Mouse (Mus musculus): Measurements from ENCODE around the gene Epo.

The Epo gene

DNA sequence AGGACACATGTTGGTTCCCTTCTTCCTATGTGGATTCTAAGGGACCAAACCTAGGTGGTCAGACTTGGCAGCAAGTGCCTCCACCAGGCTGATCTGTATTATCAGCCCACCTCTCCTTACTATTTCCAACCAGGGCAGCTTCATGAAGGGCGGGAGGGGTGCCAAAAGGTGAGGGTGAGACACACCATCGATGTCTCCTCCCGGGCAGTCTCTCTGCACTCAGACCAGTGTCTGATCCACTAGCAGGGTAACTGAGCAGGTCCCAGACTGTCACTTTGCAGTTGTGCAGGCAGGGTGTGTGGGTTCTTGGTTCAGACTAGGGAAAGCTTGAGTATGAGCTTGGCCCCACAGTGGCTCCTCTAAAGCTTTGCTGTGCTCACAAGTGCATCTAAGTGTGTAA, 18.2 kb downstream of the Epo start:
- no peak for DNase-seq

GRCm38 (mm10) chr5:137513951-137514721, 18.9 kb downstream of the Epo start:
- DNase-seq: no peak

DNA sequence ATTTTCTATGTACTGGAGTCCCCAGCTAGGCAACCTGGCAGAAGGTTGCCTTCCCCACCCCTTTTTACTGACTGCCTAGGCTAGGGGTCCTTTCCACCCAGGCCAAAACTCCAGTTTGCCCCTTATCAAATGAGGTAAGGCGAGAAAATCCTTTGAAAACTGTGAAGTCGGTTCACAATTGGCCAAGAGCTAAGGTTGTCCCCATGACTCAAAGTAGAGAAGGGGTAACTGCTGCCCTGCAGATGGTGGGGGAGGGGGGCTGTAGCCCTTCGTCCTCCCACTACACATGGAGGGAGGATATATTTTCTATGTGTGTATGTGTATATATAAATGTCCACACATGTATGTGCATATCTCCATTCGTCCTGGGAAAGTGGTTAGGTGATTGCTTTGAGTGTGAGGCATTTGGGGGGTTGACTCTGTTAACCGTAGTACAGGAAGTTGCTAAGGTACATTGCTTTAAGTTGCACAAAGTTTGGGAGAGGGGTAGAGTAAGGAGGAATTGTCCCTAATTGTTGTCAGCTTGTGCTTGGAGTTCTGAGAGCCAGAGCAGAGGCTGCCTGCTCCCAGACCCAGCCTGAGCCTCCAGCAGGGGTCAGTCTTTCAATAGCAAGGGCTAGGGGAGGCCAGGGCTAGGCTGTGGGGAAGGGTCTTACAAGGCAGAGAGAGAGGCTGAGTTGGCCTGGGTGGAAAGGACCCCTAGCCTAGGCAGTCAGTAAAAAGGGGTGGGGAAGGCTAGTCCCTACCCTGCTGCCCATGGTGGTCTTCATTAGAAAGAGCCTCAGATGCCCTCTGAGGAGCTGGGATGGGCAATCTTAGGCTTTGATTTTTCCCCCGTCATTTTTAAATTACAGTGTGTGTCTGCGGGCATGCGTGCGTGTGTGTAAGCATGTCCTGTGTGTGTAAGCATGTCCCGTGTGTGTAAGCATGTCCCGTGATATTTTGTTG, 19.9 kb downstream of the Epo start:
- peak; percentile 37 for DNase-seq

- no peak for DNase-seq
These were observed 21.3 kb downstream of the Epo start for GRCm38 (mm10) chr5:137511706-137512105.

DNA sequence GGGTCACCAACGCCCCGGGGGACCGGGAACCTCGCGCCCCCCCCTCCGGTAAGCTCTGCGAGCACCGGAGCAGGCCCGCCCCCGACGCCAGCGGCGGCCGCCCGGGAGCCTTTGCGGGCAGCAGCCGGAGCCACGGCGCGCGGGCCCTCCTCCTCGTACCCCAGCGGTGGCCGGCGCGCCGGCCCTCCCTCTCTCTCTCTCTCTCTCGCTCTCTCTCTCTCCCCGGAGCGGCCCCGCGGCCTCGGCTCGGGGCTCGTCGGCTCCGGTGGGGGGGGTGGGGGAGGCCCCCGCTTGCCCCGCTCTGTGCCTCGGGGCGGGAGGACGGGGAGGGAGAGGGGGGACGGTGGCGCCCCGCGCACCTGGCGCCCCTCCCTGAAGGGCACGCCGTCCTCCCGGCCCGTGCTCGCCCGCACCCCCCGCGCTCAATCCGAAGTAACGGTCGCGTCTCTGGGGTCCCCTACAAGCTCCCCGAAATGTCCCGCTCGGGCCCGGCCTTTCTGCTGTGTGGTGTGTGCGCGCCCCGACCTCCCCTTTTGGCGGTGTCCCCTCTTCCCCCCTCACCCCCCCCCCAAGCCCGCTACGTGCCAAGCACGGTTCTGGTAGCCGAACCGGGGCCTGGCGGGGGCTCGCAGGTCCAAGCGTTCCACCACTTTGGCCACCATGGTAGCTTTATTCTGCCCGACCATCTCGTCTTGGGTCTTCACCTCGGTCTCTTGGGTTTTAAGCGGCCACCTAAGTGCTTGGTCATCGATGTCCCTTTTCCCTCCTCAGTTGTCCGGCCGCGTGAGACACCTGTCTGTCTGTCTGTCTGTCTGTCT, 22.3 kb downstream of the Epo start:
- peak; percentile 46 for DNase-seq

DNA sequence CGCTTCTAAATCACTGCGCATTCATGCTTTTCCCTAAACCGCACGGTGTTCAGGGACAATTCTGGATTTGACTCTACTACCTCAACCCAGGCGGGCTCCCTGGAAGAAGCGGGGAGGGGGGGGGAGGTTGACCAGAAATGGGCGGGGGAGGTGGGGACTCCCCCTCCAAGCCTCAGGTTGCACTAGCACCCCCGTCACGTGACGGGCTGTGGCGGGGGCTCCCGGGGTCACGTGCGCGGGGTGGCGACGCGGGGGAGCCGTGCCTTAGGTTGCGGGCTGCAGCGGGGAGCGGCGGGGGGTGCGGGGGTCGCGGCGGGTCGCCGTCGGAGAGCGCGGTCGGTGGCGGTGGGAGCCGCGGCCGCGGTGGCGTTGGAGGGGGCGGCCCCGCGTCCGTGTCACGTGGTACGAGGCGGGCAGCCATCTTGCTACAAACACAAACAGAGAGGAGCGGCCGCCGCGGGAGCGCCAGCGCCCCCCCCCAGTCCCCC, 23.0 kb downstream of the Epo start:
- DNase-seq: peak; percentile 79

DNA sequence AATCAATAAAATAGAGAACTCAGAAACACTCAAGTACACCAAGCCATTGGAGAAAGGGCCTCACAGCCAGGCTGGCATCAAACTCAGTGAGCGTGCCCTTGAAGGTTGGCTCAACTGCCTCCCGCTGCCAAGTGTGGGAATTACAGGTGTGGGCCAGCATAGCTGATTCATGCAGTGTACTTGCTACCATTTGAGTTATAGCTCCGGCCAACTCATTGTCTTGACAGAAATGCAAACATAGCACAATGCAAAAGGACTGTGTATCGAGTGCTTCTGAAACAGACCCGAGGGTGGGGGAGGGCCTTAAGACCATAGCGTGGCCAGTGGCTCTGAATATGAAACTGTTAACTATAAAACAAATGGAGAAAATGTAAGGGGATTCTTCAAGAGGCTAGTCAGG, 29.0 kb downstream of the Epo start:
- no peak for DNase-seq

GRCm38 (mm10) chr5:137502667-137503110, 30.4 kb downstream of the Epo start:
- DNase-seq: peak; percentile 84

- DNase-seq: peak; percentile 99
These were observed 31.1 kb downstream of the Epo start, which contains the start of gene Pop7 for GRCm38 (mm10) chr5:137501709-137502666. Gene Pop7 (minus strand): TSS chr5:137502518.

DNA sequence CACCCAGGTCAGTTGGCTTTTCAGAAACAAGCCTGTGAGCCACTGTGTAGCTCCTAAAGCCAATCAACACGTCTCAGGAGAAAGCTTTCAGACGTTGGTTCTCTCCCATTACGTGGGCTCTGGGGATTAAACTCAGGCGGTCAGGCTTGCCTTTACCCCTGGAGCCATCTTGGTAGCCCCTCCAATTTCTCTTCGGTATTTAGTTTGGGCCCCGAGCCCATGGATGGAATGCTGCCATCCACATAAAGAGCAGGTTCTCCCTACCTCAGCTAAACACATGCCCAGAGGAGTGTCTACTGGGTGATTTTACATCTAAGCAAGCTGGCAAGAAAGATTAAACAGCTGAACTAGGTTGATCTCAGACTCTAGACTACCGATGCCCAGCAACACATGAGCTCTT, 32.9 kb downstream of the Epo start:
- DNase-seq: no peak

GRCm38 (mm10) chr5:137493831-137494230, 39.2 kb downstream of the Epo start:
- peak; percentile 23 for DNase-seq

DNA sequence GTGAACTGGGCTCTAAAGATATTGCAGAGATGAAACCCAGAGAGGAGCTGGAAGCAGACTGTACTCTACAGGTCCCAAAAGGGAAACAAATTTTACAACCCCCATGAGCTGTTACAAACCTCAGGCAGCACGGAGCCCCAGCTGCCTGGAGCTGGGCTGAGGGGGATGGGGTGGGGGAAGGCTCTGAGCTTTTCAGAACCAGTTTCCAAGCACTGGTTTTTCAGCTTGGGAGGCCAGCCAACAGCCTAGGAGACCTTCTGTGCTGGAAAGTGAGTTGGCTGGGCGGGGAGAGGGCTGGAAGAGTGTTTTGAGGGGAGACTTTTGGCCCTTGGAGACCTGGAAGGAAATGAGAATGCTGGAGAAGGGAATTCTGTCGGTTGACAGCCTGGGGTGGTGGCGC, 41.5 kb downstream of the Epo start:
- peak; percentile 35 for DNase-seq

GRCm38 (mm10) chr5:137487616-137488015, 45.4 kb downstream of the Epo start:
- DNase-seq: no peak

DNA sequence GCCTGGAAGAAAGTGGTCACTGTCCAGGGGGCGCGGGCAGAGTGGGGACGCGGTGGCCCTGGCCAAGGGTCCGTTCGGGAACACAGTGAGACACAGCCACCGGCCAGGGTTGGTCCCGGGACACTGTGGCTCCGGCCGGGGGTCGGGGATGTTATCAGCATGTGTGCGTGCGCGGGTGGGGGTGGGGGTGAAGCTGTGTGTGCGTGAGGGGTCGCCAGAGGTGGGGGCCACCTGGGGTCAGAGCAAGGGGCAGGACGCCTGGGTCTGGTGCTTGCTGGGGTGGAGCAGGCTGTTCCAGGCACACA, 47.2 kb downstream of the Epo start:
- DNase-seq: no peak

DNA sequence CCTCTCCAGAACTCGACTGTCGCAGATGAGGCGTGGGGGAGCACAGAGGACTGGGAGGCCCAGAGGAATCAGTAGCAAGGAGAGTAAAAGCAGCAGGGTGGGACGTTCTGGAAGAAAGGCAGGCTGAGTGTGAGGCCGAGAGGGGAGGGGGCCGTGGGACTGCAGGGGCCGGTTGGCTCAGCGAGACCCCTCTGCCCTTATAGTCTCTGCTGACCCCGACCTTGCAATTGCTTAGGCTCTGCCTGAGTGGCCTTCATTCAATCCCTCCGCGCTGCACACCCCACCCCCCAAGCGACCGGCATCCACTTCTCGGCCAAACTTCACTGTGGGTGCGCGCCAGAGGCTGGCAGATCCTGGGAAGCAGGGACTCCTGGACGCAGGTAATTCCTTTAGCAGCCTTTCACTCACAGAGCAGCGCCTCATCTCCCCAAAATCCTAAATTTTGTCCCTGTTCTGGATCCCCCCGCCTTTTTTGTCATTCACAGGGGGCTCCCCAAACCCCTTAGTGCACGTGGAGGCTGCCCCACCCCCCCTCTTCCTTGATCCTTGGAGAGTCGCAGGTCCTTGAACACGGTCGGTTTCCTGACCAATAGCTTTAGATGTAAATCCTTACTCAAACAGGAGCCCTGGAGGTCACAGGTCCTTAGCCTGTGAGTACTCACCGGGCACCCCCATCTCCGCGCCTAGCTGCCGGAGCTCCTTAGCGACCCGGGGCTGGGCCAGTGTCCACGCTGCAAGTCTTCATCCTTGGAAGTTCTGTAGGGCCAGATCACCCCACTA, 47.8 kb downstream of the Epo start:
- no peak for DNase-seq

- DNase-seq: peak; percentile 30
These were observed 51.1 kb downstream of the Epo start for GRCm38 (mm10) chr5:137481897-137482296.

GRCm38 (mm10) chr5:137481138-137481537, 51.9 kb downstream of the Epo start:
- peak; percentile 83 for DNase-seq

DNA sequence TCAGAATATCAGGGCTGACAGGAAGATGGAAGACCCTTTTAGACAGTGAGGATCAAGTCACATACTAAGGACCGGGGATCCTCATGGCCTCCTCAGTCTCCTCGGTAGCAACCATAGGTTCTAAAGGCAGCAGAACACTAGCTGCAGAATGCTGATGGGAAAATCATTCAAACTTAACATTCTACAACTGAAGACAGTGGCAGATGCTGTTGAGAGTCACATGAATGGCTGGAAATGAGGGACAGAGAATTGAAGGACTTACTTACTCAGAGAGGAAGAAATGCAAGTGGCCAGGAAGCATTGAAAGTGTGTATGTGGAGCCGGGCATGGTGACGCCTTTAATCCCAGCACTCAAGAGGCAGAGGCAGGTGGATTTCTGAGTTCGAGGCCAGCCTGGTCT, 56.1 kb downstream of the Epo start, which contains the start of gene Zan:
TSS of gene Zan (minus strand) at position 101 of the 400 bp plus-strand sequence.
- DNase-seq: no peak

- DNase-seq: no peak
These were observed 58.7 kb downstream of the Epo start for GRCm38 (mm10) chr5:137474351-137474750.

DNA sequence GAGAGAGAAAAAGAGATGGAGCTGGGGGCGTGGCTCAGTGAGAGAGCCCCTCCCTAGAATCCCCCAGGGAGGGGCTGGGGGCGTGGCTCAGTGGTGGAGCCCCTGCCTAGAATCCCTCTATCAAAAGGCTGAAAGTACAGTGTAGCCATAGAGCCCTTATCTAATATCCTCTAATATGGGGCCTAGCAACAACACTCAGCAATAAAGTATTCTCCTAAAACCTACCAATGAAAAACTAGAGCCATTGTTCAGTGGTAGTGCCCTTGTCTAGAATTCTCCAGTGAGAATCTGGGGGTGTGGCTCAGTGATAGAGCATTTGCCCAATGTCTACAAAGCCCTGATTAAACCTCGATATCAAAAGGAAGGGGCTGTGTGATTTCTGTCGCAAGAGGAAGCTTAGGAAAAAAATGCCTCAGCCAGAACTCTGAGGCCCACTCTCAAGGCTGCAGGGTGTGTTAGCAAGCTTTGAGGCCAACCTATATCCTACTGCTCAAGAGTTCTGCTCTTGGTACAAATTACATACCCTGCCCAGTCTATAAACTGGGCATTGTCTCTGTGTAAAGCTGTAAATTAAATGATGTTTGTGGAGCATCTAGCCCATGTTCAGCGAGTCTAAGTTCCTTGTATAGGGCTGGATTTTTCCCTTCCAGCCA, 60.7 kb downstream of the Epo start:
- no peak for DNase-seq
